Mouse (Mus musculus) retina, postnatal 7 days (tissue): ENCODE results near the gene Fpr-rs7.

ENCODE experiments used
- DNase-seq: peaks from one replicate; pipeline ENCODE4 v3.0.0-alpha.2; 2012; ENCODE audit warnings: low read depth, low spot score

Gene Fpr-rs7

DNA sequence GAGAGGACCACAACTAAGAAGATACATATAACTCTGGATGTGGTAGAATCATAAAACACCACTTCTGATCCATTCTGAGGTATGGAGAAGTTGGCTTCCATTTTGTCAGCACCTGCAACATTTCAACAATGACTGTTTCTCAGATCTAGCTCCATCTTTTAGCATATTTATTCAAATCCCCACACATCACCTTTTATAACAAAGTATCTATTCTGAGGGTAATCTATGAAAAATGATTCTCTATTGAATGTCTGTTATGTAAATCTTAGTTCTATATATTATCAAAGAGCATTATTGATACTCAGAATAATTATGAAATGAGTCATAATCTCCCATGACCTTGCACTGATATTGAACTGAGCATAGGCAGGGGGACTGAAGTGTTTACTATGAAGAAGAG lies at the start of gene Fpr-rs7:
Fpr-rs7 (minus strand) TSS at position 101 of the 400 bp plus-strand sequence.
- no peak for DNase-seq

GRCm38 (mm10) chr17:20074090-20074489 lies 39.9 kb downstream of the Fpr-rs7 start:
- no peak for DNase-seq

GRCm38 (mm10) chr17:20071656-20072396 lies 42.2 kb downstream of the Fpr-rs7 start:
- DNase-seq: no peak
